ENCODE assay signal across 10 mouse cellular contexts in genomic region chr14:33932935-33933703, GRCm38 (mm10). TPM values are rescaled to one million over a fixed set of nuclear protein-coding genes. Genes with fewer than 3 reads are reported as not detected.
DNase-seq lines count a peak whose midpoint lies in the region; ATAC-seq and TF ChIP-seq lines count a peak whose summit lies in the region.
"Had no signal": no experiment of that assay in that cellular context is flagged by ENCODE, and none has a peak within 500 bp of the region (broad histone marks: within the 10 kb centered on the region; RNA-seq: fewer than 3 reads in every experiment).

No protein-coding gene starts in this region.

- DNase-seq in urinary bladder, postnatal 25 days (ENCODE audit: low spot score) = peak; percentile 69
- DNase-seq in urinary bladder, postnatal 4 days (ENCODE audit: low spot score in 2 of 2) = no peak
- DNase-seq in cerebellum, adult 9-10 months = peak; percentile 45
- peak; percentile 57 to 58 for DNase-seq in frontal cortex, postnatal 36 days (ENCODE audit: low spot score in 2 of 2)
- DNase-seq in kidney, postnatal 14 days = peak; percentile 77
- DNase-seq in lung, postnatal 0 days (ENCODE audit: low spot score) = peak; percentile 23
- DNase-seq in right cerebral cortex, postnatal 14 days = peak; percentile 83
- DNase-seq: liver, embryonic 13.5 days had no signal

- WGBS in lung, postnatal 0 days = 70% methylated on average over 10 of the region's 10 CpGs

- no peak overlapping the region for H3K4me2 ChIP-seq in lung, postnatal 0 days (replicated peaks; ENCODE audit: low read depth, low read length)
- H3K4me2 ChIP-seq: embryonic facial prominence, embryonic 12.5 days; liver, embryonic 13.5 days had no signal

- peak; percentile 70 for TF ChIP-seq CTCF in lung, postnatal 0 days (IDR thresholded peaks at IDR 0.05)

- no peak for TF ChIP-seq EP300 in lung, postnatal 0 days (IDR thresholded peaks at IDR 0.05)

- H3K9ac ChIP-seq in lung, postnatal 0 days (replicated peaks; ENCODE audit: low read depth) = no peak overlapping the region
- H3K9ac ChIP-seq: embryonic facial prominence, embryonic 12.5 days; liver, embryonic 13.5 days had no signal

- no peak overlapping the region for H3K4me3 ChIP-seq in lung, postnatal 0 days (ENCODE audit: low read depth, low read length)
- H3K4me3 ChIP-seq: embryonic facial prominence, embryonic 12.5 days; liver, embryonic 13.5 days had no signal

- no peaks in the 10 kb centered on the region for H3K9me3 ChIP-seq in lung, postnatal 0 days (ENCODE audit: low read length)
- H3K9me3 ChIP-seq: embryonic facial prominence, embryonic 12.5 days; liver, embryonic 13.5 days had no signal

- H3K36me3 ChIP-seq in lung, postnatal 0 days (ENCODE audit: insufficient read depth, low read length) = no peaks in the 10 kb centered on the region
- H3K36me3 ChIP-seq: embryonic facial prominence, embryonic 12.5 days; liver, embryonic 13.5 days had no signal

- ATAC-seq in lung, postnatal 0 days = no peak
- no peak for ATAC-seq in inflammation-experienced regulatory T-cells, adult 6 months

- no peaks in the 10 kb centered on the region for H3K4me1 ChIP-seq in lung, postnatal 0 days (ENCODE audit: insufficient read depth, low read depth, low read length)
- H3K4me1 ChIP-seq: liver, embryonic 13.5 days had no signal

- no peak overlapping the region for H3K27ac ChIP-seq in lung, postnatal 0 days (ENCODE audit: low read length)
- H3K27ac ChIP-seq: embryonic facial prominence, embryonic 12.5 days; liver, embryonic 13.5 days had no signal

- peaks cover 25% of the 10 kb centered on the region; the same call in 1 of the 2 replicates for H3K27me3 ChIP-seq in lung, postnatal 0 days (replicated peaks; ENCODE audit: insufficient read depth, low read length)

RNA-seq across cellular contexts. Expression of gene Gdf2, which starts 7.7 kb away (rescaled TPM):
- 0.07 TPM in 1 of 2 replicates, not detected in the other for polyA plus RNA-seq in lung, postnatal 0 days (2015; fragmentation: Nextera tagmentation; extraction: Ambion mirVana)
- polyA plus RNA-seq in inflammation-experienced regulatory T-cells, adult 6 months (2017; shearing (Covaris generic)) = not detected
- polyA plus RNA-seq: embryonic facial prominence, embryonic 12.5 days had no signal

RNA-seq across cellular contexts. Expression of gene Gdf10, which starts 9.7 kb away (rescaled TPM):
- polyA plus RNA-seq in lung, postnatal 0 days (2015; fragmentation: Nextera tagmentation; extraction: Ambion mirVana) = 1.3 and 1.5 TPM in 2 replicates
- polyA plus RNA-seq in inflammation-experienced regulatory T-cells, adult 6 months (2017; shearing (Covaris generic)) = not detected

RNA-seq across cellular contexts. Expression of gene Rbp3, which starts 20.7 kb away (rescaled TPM):
- not detected in 2 replicates for polyA plus RNA-seq in lung, postnatal 0 days (2015; fragmentation: Nextera tagmentation; extraction: Ambion mirVana)
- not detected for polyA plus RNA-seq in inflammation-experienced regulatory T-cells, adult 6 months (2017; shearing (Covaris generic))

RNA-seq across cellular contexts. Expression of gene Zfp488, which starts 45.4 kb away (rescaled TPM):
- polyA plus RNA-seq in lung, postnatal 0 days (2015; fragmentation: Nextera tagmentation; extraction: Ambion mirVana) = not detected in 2 replicates
- not detected for polyA plus RNA-seq in inflammation-experienced regulatory T-cells, adult 6 months (2017; shearing (Covaris generic))
- polyA plus RNA-seq: liver, embryonic 13.5 days had no signal

Comparison
In these comparisons a context has a peak if more than half of its experiments do, and no peak if none do; other contexts are left out.
1. DNase-seq: peak in urinary bladder, postnatal 25 days (single experiment), cerebellum, adult 9-10 months (single experiment), frontal cortex, postnatal 36 days (2 of 2), kidney, postnatal 14 days (single experiment), lung, postnatal 0 days (single experiment) and right cerebral cortex, postnatal 14 days (single experiment); none in urinary bladder, postnatal 4 days (0 of 2).